Mouse (Mus musculus) adrenal gland, adult (tissue): ENCODE results near the gene Ccdc83.

Source experiments
- DNase-seq, 2 experiments: peaks; one replicate each; pipeline ENCODE4 v3.0.0; 2022 to 2023; ENCODE audit warnings: low spot score in 1 of 2; ENCODE audit not compliant: inconsistent age in 2 of 2

Ccdc83 gene

DNA sequence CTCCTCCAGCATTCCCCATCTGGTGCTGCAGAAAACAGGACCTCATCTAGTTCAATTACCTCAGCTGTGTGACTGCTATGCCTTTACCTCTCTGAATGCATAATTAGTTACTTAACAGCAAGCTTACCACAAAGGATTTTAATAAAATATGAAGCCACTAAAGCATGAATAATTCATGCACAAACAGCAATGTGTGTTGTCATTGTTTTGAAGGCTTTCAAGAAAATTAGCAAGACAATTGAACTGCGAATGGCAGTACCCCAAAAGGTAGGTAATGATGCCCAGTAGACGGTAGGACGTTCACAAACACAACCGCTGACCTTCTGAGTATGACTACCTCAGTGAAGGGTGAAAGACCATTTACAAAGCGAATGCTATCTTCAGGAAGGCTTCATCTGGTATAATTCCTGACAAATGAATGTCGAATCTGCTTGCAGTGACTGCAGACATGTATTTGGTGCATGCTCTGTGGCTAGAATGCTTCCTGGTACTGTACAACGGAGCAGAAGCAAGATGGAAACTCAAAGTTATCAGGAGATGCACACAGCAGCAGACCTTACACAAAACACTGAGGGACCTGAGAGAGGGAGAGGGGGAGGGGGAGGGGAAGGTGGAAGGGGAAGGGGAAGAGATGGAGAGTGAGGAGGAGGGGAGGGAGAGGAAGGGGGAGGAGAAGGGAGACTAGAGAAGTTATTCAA lies 3.5 kb downstream of the Ccdc83 start:
- DNase-seq, result no peak

- no peak for DNase-seq
Observed at GRCm38 (mm10) chr7:90259899-90260298, 5.7 kb downstream of the Ccdc83 start.

DNA sequence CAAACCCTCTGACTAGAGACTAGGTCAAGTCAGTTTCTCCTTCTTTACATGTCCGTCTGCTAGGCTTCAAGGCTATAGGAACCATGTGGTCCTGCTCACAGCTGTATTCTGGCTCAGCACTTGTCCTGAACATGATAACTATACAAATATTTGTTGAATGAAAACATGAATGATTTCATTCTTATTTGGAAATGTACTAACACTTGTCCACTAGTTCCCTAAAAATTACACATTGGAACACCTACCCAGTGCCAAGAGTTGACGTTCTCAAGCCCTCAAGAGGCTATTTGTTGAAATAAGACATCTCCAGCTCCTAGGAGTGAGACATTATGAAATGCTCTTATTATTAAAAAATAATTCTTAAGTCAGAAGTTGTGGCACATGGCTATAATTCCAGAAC lies 6.9 kb downstream of the Ccdc83 start:
- DNase-seq, result no peak

- DNase-seq, result no peak
Observed at GRCm38 (mm10) chr7:90252946-90253345, 12.6 kb downstream of the Ccdc83 start.

- no peak for DNase-seq
Observed at GRCm38 (mm10) chr7:90243643-90244042, 21.9 kb downstream of the Ccdc83 start.

DNA sequence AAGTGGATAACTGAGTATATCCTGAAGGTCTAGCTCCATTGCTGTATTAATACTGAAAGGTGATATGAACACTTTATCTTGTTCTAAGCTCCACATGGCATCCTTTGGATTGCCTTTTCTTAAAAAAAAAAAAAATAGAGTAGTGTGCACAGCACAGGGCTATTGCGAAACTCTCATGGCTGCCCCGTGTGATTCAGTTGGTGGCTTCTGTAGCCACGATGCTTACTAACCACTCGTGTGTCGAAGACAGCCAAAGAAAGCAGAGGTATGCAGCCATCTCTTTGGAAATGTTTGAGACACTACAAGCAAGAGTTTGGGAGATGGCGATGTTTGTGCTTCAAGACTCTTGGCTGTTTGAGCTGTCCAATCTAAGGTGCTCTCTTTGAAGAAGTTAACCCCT lies 22.4 kb downstream of the Ccdc83 start:
- DNase-seq, result no peak

- no peak for DNase-seq
Observed at GRCm38 (mm10) chr7:90236289-90236905, 29.2 kb downstream of the Ccdc83 start.

GRCm38 (mm10) chr7:90233921-90234320 lies 31.7 kb downstream of the Ccdc83 start:
- no peak for DNase-seq

DNA sequence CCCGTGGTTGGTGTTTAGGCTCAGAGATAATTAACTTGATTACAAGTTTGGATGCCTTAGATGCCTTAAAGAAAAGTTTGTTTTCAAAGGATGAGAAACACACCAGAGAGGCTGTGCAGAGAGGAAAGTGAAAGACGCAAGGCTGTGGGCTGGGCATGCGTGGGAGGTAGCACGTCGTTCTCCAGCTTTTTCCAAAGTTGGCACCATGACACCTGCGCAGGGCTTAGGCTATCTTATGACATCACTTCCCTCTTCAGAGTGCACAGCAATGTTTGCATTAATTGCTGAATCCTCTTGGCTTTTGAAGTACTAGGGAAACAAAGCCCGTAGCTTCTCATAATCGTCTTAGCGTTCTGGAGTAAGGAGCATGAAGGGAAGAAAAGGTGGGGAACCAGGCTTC lies 34.1 kb downstream of the Ccdc83 start:
- no peak for DNase-seq

DNA sequence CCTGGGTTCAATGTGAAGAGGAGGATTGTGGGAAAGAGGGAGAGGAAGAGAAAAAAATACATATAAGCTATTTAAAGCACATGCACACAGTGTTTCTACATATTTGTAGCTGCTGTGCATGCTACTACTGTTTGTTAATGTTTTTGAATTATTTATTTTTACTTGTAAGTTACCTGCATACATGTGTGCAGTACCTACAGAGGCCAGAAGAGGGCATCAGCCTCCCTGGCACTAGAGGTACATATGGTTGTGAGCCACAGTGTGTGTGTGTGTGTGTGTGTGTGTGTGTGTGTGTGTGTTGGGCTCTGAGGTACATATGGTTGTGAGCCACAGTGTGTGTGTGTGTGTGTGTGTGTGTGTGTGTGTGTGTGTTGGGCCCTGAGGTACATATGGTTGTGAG lies 36.7 kb downstream of the Ccdc83 start:
- peak in 1 of 2 experiments; percentile 28 for DNase-seq

- no peak for DNase-seq
Observed at GRCm38 (mm10) chr7:90228075-90228474, 37.5 kb downstream of the Ccdc83 start.

GRCm38 (mm10) chr7:90221487-90221886 lies 44.1 kb downstream of the Ccdc83 start:
- DNase-seq, result no peak

DNA sequence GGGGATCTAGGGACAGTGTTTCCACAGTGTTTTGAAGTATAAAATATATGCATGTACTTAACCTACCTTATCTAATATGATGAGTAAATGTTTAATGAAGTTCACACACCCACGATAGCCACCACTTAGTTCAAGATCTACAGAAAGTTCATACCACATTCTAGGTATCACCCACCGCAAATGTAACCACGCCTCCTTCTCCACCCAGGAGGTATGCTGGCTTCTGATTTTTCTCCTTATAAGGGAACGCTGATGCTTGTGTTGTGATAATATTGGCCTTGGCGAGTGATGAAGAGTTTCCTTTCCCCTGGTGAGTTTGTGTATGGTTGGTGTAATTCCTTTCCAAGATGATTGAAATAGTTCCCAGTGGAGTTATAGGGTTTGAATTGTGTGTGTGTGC lies 47.5 kb downstream of the Ccdc83 start:
- DNase-seq, result no peak

- DNase-seq, result no peak
Observed at GRCm38 (mm10) chr7:90216511-90216910, 49.1 kb downstream of the Ccdc83 start.

DNA sequence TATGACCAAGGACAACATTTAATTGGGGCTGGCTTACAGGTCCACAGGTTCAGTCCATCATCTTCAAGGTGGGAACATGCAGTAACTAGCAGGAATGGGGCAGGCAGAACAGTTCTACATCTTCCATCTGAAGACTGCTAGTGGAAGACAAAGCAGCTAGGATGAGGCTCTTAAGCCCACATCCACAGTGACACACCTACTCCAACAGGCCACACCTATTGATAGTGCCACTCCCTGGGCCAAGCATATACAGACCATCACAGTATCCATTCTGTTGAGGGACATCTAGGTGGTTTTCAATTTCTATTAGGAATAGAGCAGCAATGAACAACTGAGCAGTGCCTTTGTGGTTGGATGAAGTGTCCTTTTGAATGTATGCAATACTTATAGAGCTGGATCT lies 54.6 kb downstream of the Ccdc83 start:
- DNase-seq, result no peak

- DNase-seq, result peak in 1 of 2 experiments; percentile 48
Observed at GRCm38 (mm10) chr7:90210116-90210515, 55.5 kb downstream of the Ccdc83 start.

DNA sequence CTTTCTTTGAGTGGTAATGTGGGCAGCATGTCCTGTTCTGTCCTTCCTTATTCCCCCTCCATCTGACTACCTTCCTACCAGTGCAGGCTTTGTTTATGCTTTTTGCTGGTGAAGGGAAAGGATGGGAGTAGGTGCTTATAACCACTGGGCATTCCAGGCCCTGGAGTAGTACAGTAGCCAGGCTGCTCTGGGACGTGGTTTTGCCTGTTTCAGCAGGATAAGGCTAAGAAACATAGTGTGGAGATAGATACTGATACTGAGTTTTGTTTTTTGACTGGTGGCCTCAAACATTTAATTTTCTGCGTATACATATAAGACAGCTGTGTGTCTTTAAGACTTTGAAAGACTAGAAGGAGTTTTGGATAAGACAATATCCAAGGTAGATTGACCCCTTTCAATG lies 61.7 kb downstream of the Ccdc83 start:
- no peak for DNase-seq

DNA sequence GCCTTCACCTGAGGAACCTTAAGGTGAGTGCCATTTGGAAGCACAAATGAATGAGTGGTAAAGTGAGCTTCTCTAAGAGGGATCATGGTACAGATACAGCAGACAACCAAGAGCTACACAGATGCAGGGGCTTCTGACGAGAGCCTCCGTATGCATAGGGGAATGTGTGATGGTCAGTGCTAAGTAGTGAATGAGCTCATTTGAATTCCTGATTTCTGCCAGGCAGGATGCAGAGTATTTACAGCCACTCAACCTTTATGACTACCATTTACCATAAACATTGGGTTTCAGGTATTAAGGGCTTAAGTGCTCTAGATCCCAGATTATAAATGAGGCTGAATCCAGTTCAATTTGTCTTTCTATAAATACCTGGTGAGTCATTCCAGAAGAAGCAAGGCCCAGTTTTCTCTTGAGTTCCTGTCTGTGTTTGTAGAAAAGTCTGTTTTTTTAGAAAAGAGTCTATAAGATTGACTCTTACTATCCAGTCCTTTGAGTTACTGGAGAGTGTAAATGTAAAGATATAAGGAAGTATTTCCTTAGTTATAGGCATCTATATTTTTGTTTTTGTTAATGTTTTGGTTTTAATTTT lies 63.6 kb downstream of the Ccdc83 start:
- no peak for DNase-seq

GRCm38 (mm10) chr7:90200251-90200650 lies 65.3 kb downstream of the Ccdc83 start:
- DNase-seq, result peak; percentile 49 to 63

GRCm38 (mm10) chr7:90180635-90181034 lies 84.9 kb downstream of the Ccdc83 start:
- DNase-seq, result no peak

- no peak for DNase-seq
Observed at GRCm38 (mm10) chr7:90175576-90175975, 90.0 kb downstream of the Ccdc83 start.
